Mouse (Mus musculus): Measurements from ENCODE around the gene Gm156. TPM values are rescaled to one million over a fixed set of nuclear protein-coding genes. Genes with fewer than 3 reads are reported as not detected.
"Not testable (repeated sequence)": the region's sequence is repeated elsewhere in the genome, so short reads cannot be mapped to it uniquely, and the experiment has no call there.

The Gm156 gene
- not detected in 2 replicates for polyA plus RNA-seq (2015; fragmentation: Nextera tagmentation; extraction: Ambion mirVana)

DNA sequence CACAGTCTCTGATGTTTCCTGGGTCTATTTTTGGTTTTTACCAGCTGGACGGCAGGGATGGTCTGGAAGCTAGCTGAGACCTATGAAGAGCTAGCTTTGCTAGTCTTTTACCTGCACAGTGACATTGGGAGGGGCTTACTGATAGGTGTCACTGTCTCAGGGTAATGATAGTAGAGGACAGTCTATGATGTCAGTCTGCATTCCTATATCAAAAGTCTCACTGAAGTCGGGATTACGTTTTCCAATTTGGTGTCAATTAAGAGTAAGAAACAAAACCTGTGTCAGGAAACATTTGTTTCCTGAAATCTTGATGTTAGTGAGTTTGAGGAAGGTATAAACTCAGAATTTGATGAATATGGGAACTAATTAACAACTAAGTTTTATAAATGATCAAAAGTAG lies at the start of gene Gm156:
Gene Gm156 (minus strand): TSS at position 101 of the 400 bp plus-strand sequence.
- not testable (repeated sequence) for H3K27me3 ChIP-seq (replicated peaks); H3K36me3 ChIP-seq; H3K27ac ChIP-seq; H3K4me2 ChIP-seq; H3K9me3 ChIP-seq; H3K4me1 ChIP-seq; H3K9ac ChIP-seq; H3K4me3 ChIP-seq (replicated peaks); ATAC-seq (ENCODE audit: insufficient read depth, low FRiP score, low read depth)
- WGBS: 90% methylated on average over 3 of the region's 3 CpGs

DNA sequence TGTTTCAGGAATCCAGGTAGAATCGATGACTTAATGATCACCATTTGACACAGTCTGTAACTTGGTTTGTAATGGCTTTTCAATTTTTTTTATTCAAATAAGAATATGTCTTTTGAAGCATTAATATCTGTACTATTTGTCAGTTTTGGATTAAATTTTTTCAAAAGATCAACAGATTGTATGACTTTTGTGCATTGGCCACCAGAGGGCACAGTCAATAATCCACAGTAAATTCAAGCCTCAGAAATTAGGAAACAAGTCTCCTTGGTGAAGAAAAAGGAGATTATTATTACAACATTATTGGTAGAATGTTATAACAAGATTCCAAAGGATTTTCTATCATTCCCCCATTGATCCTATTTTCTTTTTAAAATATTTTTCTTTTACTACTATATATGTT lies 41.5 kb upstream of the Gm156 start:
- H3K36me3 ChIP-seq: no peaks in the 10 kb centered on the region
- H3K4me3 ChIP-seq (replicated peaks): no peak overlapping the region
- no peaks in the 10 kb centered on the region for H3K9me3 ChIP-seq
- H3K27me3 ChIP-seq (replicated peaks): no peaks in the 10 kb centered on the region
- H3K4me2 ChIP-seq: no peak overlapping the region
- no peak overlapping the region for H3K9ac ChIP-seq
- ATAC-seq (ENCODE audit: insufficient read depth, low FRiP score, low read depth): no peak
- H3K27ac ChIP-seq: no peak overlapping the region
- H3K4me1 ChIP-seq: no peaks in the 10 kb centered on the region
- WGBS: 75% methylated on average over 1 of the region's 1 CpGs

DNA sequence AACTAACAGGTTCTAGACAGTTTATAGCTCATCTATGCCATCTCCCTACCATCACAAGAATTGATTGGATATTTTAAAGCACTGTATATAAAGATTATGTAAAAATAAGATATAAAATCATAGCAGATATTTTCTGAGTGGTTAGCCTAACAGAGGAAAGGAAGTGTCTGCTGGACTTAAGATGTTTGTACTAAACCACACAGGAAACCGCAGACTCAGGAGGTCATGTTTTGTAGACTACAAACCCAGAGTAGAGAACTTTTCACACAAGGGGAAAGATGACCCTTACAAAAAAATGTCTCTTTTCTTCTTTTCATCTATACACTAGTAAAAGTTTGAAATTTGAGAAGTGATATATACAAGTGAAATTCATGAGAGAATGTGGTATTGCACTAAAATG lies 39.9 kb upstream of the Gm156 start:
- H3K27ac ChIP-seq: no peak overlapping the region
- H3K9ac ChIP-seq: no peak overlapping the region
- H3K4me3 ChIP-seq (replicated peaks): no peak overlapping the region
- H3K27me3 ChIP-seq (replicated peaks): no peaks in the 10 kb centered on the region
- no peaks in the 10 kb centered on the region for H3K4me1 ChIP-seq
- H3K4me2 ChIP-seq: no peak overlapping the region
- H3K9me3 ChIP-seq: no peaks in the 10 kb centered on the region
- no peak for ATAC-seq (ENCODE audit: insufficient read depth, low FRiP score, low read depth)
- H3K36me3 ChIP-seq: no peaks in the 10 kb centered on the region
- WGBS: 86% methylated on average over 1 of the region's 1 CpGs

DNA sequence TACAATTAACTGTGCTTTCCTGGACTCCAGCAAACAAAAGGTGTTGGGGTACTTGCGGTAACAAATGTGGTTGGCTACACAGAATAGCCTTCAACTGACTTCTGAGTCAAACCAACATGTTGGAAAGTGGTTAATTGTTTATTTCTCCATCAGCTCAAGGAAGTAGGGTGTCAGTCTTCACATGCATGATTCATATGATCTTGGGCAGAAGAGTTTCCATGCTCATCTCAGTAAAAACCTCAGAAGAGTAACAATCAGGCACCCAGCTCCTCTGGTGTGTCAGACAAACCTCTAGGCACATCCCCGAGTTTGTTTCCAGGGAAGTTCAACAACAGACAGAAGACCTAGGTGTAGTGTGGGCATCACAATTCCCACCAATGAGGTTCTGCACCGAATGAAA lies 33.7 kb upstream of the Gm156 start:
- no peak overlapping the region for H3K4me3 ChIP-seq (replicated peaks)
- no peaks in the 10 kb centered on the region for H3K9me3 ChIP-seq
- no peaks in the 10 kb centered on the region for H3K36me3 ChIP-seq
- H3K9ac ChIP-seq: no peak overlapping the region
- ATAC-seq (ENCODE audit: insufficient read depth, low FRiP score, low read depth): no peak
- H3K4me1 ChIP-seq: no peaks in the 10 kb centered on the region
- WGBS: 58% methylated on average over 3 of the region's 3 CpGs
- H3K4me2 ChIP-seq: no peak overlapping the region
- no peak overlapping the region for H3K27ac ChIP-seq
- no peaks in the 10 kb centered on the region for H3K27me3 ChIP-seq (replicated peaks)

DNA sequence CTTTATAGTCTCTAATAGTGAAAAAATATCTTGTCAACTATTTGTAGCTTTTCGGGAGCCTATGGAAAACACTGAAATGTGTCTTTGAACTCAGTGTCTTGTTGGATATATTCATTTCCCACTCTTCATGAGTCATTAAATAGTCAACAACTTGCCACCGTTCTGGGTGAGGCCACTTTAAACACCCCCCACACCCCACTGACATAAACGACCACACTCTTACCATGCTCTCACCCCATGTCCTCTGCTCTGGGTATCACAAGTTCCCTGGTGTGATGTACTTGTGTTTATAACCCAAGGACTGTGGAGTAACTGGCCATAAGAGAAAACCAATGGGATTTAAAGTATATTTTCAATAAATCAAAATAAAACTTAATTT lies 36.4 kb downstream of the Gm156 start:
- H3K9me3 ChIP-seq: no peaks in the 10 kb centered on the region
- H3K27me3 ChIP-seq (replicated peaks): no peaks in the 10 kb centered on the region
- no peak overlapping the region for H3K4me2 ChIP-seq
- H3K4me1 ChIP-seq: no peaks in the 10 kb centered on the region
- ATAC-seq (ENCODE audit: insufficient read depth, low FRiP score, low read depth): no peak
- no peak overlapping the region for H3K9ac ChIP-seq
- H3K4me3 ChIP-seq (replicated peaks): no peak overlapping the region
- 71% methylated on average over 3 of the region's 3 CpGs for WGBS
- no peak overlapping the region for H3K27ac ChIP-seq
- no peaks in the 10 kb centered on the region for H3K36me3 ChIP-seq

DNA sequence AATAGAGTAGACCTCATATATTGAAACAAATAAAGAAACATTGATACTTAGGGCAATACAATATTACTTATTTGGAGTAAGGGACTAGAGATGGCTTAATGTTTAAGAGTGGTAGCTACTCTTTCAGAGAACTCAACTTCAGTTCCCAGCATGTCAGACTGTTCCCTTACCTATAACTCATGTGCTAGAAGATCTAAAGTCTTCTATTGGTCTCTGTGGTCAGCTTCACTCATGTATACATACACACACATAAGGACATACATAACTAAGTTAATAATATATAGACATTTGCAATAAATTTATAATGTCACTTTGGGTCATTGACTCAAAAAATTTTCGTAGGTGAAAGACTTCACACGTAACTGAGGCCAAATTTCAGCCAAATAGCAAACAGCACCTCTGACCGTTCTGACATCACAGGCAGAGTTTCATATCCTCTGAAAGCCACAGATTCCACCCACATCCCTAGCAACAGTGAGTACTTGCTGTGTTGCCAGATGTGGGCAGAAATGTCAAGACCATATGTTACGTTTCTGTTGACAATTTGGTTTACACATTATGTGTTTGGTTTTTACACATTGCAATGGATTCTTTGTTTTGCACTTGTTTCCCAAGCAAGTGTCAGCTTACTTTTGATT lies 36.9 kb downstream of the Gm156 start:
- H3K27ac ChIP-seq: no peak overlapping the region
- WGBS: 76% methylated on average over 4 of the region's 4 CpGs
- H3K4me2 ChIP-seq: no peak overlapping the region
- H3K4me3 ChIP-seq (replicated peaks): no peak overlapping the region
- no peak for ATAC-seq (ENCODE audit: insufficient read depth, low FRiP score, low read depth)
- H3K4me1 ChIP-seq: no peaks in the 10 kb centered on the region
- no peaks in the 10 kb centered on the region for H3K36me3 ChIP-seq
- H3K9me3 ChIP-seq: no peaks in the 10 kb centered on the region
- H3K27me3 ChIP-seq (replicated peaks): no peaks in the 10 kb centered on the region
- H3K9ac ChIP-seq: no peak overlapping the region

DNA sequence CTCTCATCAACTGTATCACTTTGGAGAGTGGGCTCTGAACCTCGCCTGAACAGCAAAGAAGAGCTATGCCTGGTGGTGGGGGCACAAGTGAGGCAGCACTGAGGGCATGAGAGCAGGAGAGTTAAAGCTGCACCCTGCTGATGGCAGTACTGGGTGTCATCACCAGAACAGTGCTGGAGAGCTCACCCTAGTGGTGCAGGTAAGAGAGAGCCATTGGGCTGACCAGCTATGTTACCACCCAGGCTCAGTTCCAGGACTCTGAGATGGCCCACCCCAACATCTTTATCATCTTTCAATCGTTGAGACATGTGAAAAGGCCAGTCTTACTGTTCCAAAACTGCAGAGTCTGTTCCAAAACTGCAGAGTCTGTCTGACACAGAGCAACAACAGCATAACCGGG lies 37.9 kb downstream of the Gm156 start:
- H3K36me3 ChIP-seq: no peaks in the 10 kb centered on the region
- H3K9ac ChIP-seq: no peak overlapping the region
- H3K9me3 ChIP-seq: no peaks in the 10 kb centered on the region
- no peaks in the 10 kb centered on the region for H3K4me1 ChIP-seq
- no peak overlapping the region for H3K27ac ChIP-seq
- no peak overlapping the region for H3K4me2 ChIP-seq
- H3K27me3 ChIP-seq (replicated peaks): no peaks in the 10 kb centered on the region
- no peak overlapping the region for H3K4me3 ChIP-seq (replicated peaks)
- WGBS: 71% methylated on average over 3 of the region's 3 CpGs
- no peak for ATAC-seq (ENCODE audit: insufficient read depth, low FRiP score, low read depth)

DNA sequence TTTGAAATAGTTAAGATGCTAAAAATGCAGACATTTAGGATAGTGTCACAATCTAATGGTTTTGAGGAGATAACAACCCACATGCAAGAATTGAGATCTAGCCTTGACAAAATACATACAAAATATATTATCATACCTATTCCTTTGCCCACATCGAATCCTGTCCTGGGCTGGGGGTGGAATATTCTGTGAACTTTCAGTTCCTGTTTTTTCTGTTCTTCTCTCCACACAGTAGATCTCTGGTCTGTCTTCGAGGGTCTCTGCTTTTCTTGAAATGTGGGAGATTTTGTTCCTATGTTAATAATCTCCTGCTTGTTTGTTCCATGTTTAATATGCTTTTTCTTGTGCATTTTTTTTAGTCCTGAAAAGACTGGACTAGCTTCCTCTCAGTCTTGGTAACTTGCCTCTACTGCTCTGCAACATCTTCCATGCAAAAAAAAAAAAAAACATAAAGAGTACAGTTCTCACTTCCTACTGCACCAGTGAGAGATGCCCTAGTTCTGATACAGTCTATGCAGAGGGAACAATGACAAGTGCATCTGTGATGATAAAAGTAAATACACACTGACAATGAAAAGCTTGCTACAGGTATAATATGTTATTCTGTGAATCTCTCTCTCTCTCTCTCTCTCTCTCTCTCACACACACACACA lies 43.9 kb downstream of the Gm156 start, which contains the start of gene Klri2:
Gene Klri2 (minus strand): TSS at position 416 of the 653 bp plus-strand sequence.
- no peak within 1 kb of the TSS for H3K9ac ChIP-seq

DNA sequence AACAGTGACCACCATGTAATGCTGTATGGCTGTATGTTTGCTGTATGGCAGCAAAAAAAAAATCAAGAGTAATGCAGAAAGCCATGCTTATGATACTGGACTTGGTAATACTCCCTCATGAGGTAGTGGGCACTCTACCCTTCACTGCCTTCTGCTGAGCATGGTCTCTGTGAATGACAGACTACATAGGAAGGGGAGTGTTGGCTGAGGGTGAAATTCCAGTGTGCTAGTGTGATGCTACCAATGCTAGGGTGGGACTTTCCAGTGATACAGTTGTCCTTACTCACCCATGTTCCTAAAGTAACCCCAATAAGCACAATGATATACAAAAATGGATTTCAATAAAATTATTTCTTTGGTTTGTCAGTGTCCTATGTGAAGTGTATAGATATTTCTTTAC lies 47.7 kb downstream of the Gm156 start:
- Histone ChIP-seq H3K4me3 (replicated peaks) (no peak overlapping the region), H3K36me3 (no peaks in the 10 kb centered on the region)

More for the DNA sequence above, 43.9 kb downstream of the Gm156 start, which contains the start of gene Klri2:
- no peak for ATAC-seq (ENCODE audit: insufficient read depth, low FRiP score, low read depth)
- H3K27ac ChIP-seq: no peak within 1 kb of the TSS
- no peak within 1 kb of the TSS for H3K4me3 ChIP-seq (replicated peaks)
- H3K36me3 ChIP-seq: no peaks in the 10 kb centered on the region
- no peaks in the 10 kb centered on the region for H3K9me3 ChIP-seq
- no peaks in the 10 kb centered on the region for H3K4me1 ChIP-seq
- no peak within 1 kb of the TSS for H3K4me2 ChIP-seq
- no peaks in the 10 kb centered on the region for H3K27me3 ChIP-seq (replicated peaks)
- 57% methylated on average over 2 of the region's 2 CpGs for WGBS

DNA sequence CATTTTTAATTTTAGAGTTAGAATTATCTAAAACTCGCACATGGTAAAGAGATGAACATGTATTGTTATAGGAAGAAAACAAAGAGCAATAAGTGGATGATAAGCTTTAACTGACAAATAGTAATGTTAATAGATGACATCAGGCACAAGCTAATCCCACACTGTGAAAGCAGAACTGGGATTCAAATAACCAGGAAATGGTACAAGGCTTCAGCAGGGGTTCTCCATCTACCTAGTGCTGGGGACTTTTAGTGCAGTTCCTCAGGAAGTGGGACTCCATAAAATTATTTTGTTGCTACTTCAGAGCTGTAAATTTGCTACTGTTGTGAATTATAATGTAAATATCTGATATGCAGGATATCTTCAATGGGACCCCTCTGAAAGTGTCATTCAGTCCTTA lies 56.8 kb downstream of the Gm156 start:
- Histone ChIP-seq H3K9ac (no peak overlapping the region), H3K9me3 (no peaks in the 10 kb centered on the region), H3K4me2 (no peak overlapping the region), H3K4me3 (replicated peaks) (no peak overlapping the region), H3K4me1 (no peaks in the 10 kb centered on the region), H3K27ac (no peak overlapping the region), H3K36me3 (no peaks in the 10 kb centered on the region), H3K27me3 (replicated peaks) (no peaks in the 10 kb centered on the region)
- ATAC-seq (ENCODE audit: insufficient read depth, low FRiP score, low read depth): no peak
- 85% methylated on average over 1 of the region's 1 CpGs for WGBS

More for the DNA sequence above, 47.7 kb downstream of the Gm156 start:
- Histone ChIP-seq H3K4me1 (no peaks in the 10 kb centered on the region), H3K9ac (no peak overlapping the region), H3K9me3 (no peaks in the 10 kb centered on the region), H3K27me3 (replicated peaks) (no peaks in the 10 kb centered on the region), H3K27ac (no peak overlapping the region), H3K4me2 (no peak overlapping the region)
- ATAC-seq (ENCODE audit: insufficient read depth, low FRiP score, low read depth): no peak

DNA sequence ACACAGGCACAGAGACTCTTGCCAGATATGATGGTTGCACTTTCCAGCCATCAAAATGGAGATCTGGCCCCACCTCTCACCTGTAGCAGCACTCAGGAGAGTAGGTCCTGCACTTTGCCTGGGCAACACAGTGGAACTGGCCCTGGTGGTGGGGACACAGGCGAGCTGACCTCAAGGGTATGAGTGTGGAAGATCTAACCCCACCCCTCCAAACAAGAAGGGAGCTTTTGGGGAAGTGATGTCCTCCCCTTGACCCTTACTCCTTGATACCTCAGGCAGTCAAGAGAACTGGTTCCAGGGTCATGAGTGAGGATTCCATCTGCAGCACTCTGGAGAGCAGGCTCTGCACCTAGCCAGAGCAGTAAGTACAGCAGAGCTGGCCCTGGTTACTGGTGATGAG lies 62.7 kb downstream of the Gm156 start:
- Histone ChIP-seq H3K27ac (no peak overlapping the region), H3K9ac (no peak overlapping the region), H3K36me3 (no peaks in the 10 kb centered on the region), H3K9me3 (no peaks in the 10 kb centered on the region), H3K4me1 (no peaks in the 10 kb centered on the region), H3K4me3 (replicated peaks) (no peak overlapping the region), H3K27me3 (replicated peaks) (no peaks in the 10 kb centered on the region), H3K4me2 (no peak overlapping the region)
- WGBS: 62% methylated on average over 1 of the region's 1 CpGs
- ATAC-seq (ENCODE audit: insufficient read depth, low FRiP score, low read depth): no peak; the same call in 1 of the 2 replicates

DNA sequence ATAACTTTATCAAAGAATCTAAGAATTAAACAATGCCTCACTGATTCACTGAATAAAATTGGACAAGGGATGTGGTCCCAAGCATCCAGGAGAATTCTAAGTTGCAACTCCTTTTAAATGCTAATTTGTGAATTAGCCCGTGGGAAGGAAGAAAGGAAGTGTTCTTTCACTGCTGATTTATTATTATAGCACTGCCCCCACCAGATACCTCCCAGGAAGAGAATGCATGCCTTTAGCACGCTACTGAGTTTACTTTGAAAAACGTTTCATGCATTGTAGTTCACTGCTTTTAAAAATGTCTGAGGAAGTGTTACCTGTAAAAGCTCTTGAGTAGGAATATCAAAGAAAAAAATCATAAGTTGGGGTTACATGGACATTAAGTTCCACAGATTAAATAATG lies 63.6 kb downstream of the Gm156 start:
- Histone ChIP-seq H3K27me3 (replicated peaks) (no peaks in the 10 kb centered on the region), H3K36me3 (no peaks in the 10 kb centered on the region), H3K4me1 (no peaks in the 10 kb centered on the region), H3K27ac (no peak overlapping the region), H3K4me2 (no peak overlapping the region), H3K9me3 (no peaks in the 10 kb centered on the region), H3K9ac (no peak overlapping the region), H3K4me3 (replicated peaks) (no peak overlapping the region)
- ATAC-seq (ENCODE audit: insufficient read depth, low FRiP score, low read depth): no peak
- 14% methylated on average over 3 of the region's 3 CpGs for WGBS

Data from stomach, embryonic 15.5 days (tissue).